Mouse (Mus musculus) urinary bladder, postnatal 10 days (tissue): Measurements from ENCODE around the gene Timm50.

Experiments
- DNase-seq: peaks from one replicate; pipeline ENCODE4 v3.0.0; 2022; ENCODE audit warnings: low spot score

Timm50 gene

GRCm38 (mm10) chr7:28311926-28312543 lies at the start of gene Timm50:
Gene Timm50, minus strand, starts transcription at chr7:28312072.
- DNase-seq = peak; percentile 94

GRCm38 (mm10) chr7:28360291-28360690 lies 48.4 kb upstream of the Timm50 start:
- no peak for DNase-seq

- no peak for DNase-seq
Observed at GRCm38 (mm10) chr7:28359854-28360253, 48.0 kb upstream of the Timm50 start.

GRCm38 (mm10) chr7:28358431-28358830 lies 46.6 kb upstream of the Timm50 start:
- DNase-seq = no peak

- DNase-seq = no peak
Observed at GRCm38 (mm10) chr7:28357984-28358383, 46.1 kb upstream of the Timm50 start.

GRCm38 (mm10) chr7:28356981-28357380 lies 45.1 kb upstream of the Timm50 start:
- DNase-seq = no peak

- DNase-seq = no peak
Observed at GRCm38 (mm10) chr7:28355221-28355620, 43.3 kb upstream of the Timm50 start.

- no peak for DNase-seq
Observed at GRCm38 (mm10) chr7:28354596-28354995, 42.7 kb upstream of the Timm50 start.

GRCm38 (mm10) chr7:28354113-28354581 lies 42.3 kb upstream of the Timm50 start:
- no peak for DNase-seq

- no peak for DNase-seq
Observed at GRCm38 (mm10) chr7:28353267-28353666, 41.4 kb upstream of the Timm50 start.

GRCm38 (mm10) chr7:28351676-28352191 lies 39.9 kb upstream of the Timm50 start:
- DNase-seq = no peak

- peak; percentile 99 for DNase-seq
Observed at GRCm38 (mm10) chr7:28350155-28350883, 38.4 kb upstream of the Timm50 start, which contains the start of gene Rps16. Gene Rps16, plus strand, starts transcription at chr7:28350652.

- DNase-seq = no peak
Observed at GRCm38 (mm10) chr7:28348601-28349000, 36.7 kb upstream of the Timm50 start.

GRCm38 (mm10) chr7:28347746-28348145 lies 35.9 kb upstream of the Timm50 start:
- DNase-seq = no peak

- no peak for DNase-seq
Observed at GRCm38 (mm10) chr7:28344637-28345036, 32.8 kb upstream of the Timm50 start.

GRCm38 (mm10) chr7:28341381-28341780 lies 29.5 kb upstream of the Timm50 start:
- no peak for DNase-seq

GRCm38 (mm10) chr7:28339213-28339917 lies 27.5 kb upstream of the Timm50 start:
- DNase-seq = no peak

- DNase-seq = peak; percentile 91
Observed at GRCm38 (mm10) chr7:28338108-28338998, 26.5 kb upstream of the Timm50 start, which contains the start of gene Supt5. Gene Supt5, minus strand, starts transcription at chr7:28338746.

- DNase-seq = no peak
Observed at GRCm38 (mm10) chr7:28335471-28335870, 23.6 kb upstream of the Timm50 start.

- no peak for DNase-seq
Observed at GRCm38 (mm10) chr7:28334534-28334933, 22.7 kb upstream of the Timm50 start.

- no peak for DNase-seq
Observed at GRCm38 (mm10) chr7:28328260-28328659, 16.4 kb upstream of the Timm50 start.
